Mouse (Mus musculus): Measurements from ENCODE around the gene Rpa2. TPM values are rescaled to one million over a fixed set of nuclear protein-coding genes. Genes with fewer than 3 reads are reported as not detected.

Rpa2 gene
- polyA plus RNA-seq, 1 experiment from 2014 or later = 40.7 TPM

DNA sequence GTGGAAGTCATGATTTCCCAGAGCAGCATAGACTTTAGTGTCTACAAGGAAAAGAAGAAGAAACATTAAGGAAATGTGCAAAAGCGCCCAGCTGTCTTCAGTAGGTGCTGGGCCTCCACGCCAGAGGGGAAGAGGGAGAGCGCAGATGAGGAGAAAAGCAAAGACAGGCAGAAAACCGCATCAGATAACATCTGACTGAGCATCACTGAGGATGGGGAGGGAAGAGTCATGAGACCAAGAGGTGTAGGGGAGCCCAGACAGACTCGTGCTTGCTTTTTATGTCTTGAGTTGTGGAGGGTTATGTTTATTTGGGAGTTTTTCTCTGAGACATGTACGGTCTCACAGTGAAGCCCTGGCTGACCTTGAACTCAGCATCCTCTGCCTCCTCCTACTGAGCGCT lies 26.6 kb upstream of the Rpa2 start:
- H3K27ac ChIP-seq (ENCODE audit: low read depth, low read length) = no peak overlapping the region
- no peak overlapping the region for H3K9ac ChIP-seq (ENCODE audit: low read depth, low read length)
- WGBS = 92% methylated on average over 7 of the region's 7 CpGs
- no peak for ATAC-seq
- H3K4me2 ChIP-seq (ENCODE audit: low read length) = no peak overlapping the region
- H3K4me1 ChIP-seq (ENCODE audit: control insufficient read depth, insufficient read depth, low read depth, low read length) = peaks cover 9% of the 10 kb centered on the region
- H3K27me3 ChIP-seq (replicated peaks; ENCODE audit: control insufficient read depth, insufficient read depth, low read length) = no peaks in the 10 kb centered on the region
- H3K36me3 ChIP-seq (ENCODE audit: control insufficient read depth, insufficient read depth, low read length) = no peaks in the 10 kb centered on the region
- no peak overlapping the region for H3K4me3 ChIP-seq (ENCODE audit: low read length)
- H3K9me3 ChIP-seq (ENCODE audit: control insufficient read depth, low read length) = no peaks in the 10 kb centered on the region

DNA sequence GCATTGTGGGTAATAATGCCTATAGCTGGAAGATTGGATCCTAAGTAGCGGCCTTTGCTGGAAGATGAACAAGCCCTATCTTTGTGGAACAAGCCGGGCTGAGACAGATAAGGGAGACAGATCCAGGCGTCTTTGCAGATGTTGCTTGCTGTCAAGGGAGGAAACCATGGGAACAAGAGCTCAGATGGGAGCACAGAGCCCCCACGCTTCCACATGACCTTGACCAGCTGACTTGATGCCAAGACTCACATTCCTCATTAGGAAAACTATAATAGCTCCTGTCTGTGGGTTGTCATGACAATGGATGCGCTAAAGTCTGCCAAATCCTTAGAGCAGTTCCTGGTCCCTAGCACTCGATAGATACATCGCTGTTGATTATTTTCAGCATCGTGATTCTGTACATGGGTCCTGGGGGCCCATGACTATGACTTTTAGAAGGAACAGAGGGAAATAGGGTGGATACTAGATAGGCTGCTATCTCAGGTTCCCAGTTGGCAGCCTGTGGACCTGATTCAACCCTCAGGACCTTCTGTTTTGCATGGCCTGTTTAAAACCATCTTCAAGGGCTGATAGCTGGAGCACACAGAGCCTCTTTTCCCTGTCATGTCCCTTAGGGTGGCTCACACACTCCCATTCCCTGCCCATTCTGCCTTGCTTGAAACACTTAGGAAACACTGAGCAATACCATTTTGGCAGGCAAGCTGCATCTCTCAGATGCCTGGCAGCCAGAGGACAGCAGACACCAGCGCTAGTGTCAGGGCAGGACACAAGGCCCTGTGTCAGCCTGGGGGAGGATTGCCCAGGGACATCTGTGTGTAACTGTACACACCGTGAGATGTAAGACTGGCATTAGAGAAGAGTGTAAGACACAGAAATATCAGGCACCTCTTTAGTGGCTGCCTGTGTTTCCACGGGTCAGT lies 23.9 kb upstream of the Rpa2 start:
- no peak overlapping the region for H3K9ac ChIP-seq (ENCODE audit: low read depth, low read length)
- ATAC-seq = peak; percentile 73
- no peak overlapping the region for H3K4me2 ChIP-seq (ENCODE audit: low read length)
- no peaks in the 10 kb centered on the region for H3K36me3 ChIP-seq (ENCODE audit: control insufficient read depth, insufficient read depth, low read length)
- H3K4me1 ChIP-seq (ENCODE audit: control insufficient read depth, insufficient read depth, low read depth, low read length) = peaks cover 9% of the 10 kb centered on the region
- no peaks in the 10 kb centered on the region for H3K9me3 ChIP-seq (ENCODE audit: control insufficient read depth, low read length)
- H3K27me3 ChIP-seq (replicated peaks; ENCODE audit: control insufficient read depth, insufficient read depth, low read length) = no peaks in the 10 kb centered on the region
- no peak overlapping the region for H3K4me3 ChIP-seq (ENCODE audit: low read length)
- peak overlapping the region; percentile 30; the same call in 1 of the 2 replicates for H3K27ac ChIP-seq (ENCODE audit: low read depth, low read length)
- WGBS = 49% methylated on average over 11 of the region's 11 CpGs

DNA sequence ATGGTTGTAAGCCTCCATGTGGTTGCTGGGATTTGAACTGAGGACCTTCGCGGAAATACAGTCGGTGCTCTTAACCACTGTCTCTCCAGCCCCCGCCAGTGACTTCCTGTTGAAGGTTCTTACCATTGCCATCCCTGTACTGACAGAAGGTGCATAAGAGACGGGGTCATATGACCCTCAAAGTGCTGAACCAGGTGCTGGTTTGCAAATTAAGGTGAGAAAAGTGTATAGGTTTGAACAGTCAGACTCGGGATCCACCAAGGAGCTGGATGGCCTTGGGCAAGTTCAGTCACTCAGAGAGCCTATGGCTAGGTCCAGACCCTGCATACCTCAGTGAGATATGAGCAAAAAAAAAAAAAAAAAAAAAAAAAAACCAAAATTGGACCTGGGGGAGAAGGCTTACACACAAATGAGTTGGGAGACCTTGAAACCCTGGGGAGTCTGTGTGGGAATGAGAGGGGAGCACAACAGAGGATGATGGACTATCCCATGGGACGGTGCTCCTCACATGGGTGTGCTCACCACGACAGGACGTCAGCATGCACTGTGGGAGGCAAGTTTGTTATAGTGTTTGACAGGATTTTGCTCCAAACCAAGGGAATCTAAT lies 21.1 kb upstream of the Rpa2 start:
- WGBS = 87% methylated on average over 9 of the region's 9 CpGs
- no peak for ATAC-seq

DNA sequence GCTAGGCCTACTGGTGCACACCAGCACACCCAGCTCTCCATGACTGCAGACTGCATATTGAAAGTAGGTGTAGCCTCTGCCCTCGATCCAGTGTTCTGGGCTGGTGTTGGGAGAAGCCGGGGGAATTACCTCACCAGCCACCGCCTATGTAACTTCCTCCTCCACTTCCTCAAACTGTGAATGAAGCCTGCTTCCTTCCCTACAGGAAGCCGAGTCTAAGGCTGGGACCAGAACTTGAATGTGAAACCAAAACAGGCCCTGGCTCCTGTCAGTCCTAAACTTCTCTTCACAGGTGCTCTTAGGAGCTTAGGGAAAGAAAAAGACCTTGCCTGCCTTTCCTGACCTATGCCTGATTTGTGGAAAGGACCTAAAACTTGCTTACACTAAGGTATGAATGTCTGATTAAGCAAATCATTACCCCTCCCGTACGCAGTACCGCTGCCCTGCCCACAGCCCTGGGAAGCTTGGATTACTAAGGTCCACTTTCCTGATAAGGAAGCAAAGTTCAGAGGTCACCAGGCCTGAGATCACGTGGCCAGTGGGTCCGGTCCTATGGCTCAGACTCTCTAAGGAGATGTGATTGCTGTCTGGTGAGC lies 20.4 kb upstream of the Rpa2 start:
- Histone ChIP-seq H3K36me3 (ENCODE audit: control insufficient read depth, insufficient read depth, low read length) (no peaks in the 10 kb centered on the region), H3K4me3 (ENCODE audit: low read length) (no peak overlapping the region), H3K4me1 (ENCODE audit: control insufficient read depth, insufficient read depth, low read depth, low read length) (peaks cover 9% of the 10 kb centered on the region), H3K27me3 (replicated peaks; ENCODE audit: control insufficient read depth, insufficient read depth, low read length) (no peaks in the 10 kb centered on the region), H3K9ac (ENCODE audit: low read depth, low read length) (no peak overlapping the region), H3K27ac (ENCODE audit: low read depth, low read length) (no peak overlapping the region), H3K4me2 (ENCODE audit: low read length) (no peak overlapping the region), H3K9me3 (ENCODE audit: control insufficient read depth, low read length) (no peaks in the 10 kb centered on the region)
- ATAC-seq = no peak
- 68% methylated on average over 9 of the region's 9 CpGs for WGBS

More for the DNA sequence above, 21.1 kb upstream of the Rpa2 start:
- no peak overlapping the region for H3K4me2 ChIP-seq (ENCODE audit: low read length)
- H3K4me3 ChIP-seq (ENCODE audit: low read length) = no peak overlapping the region
- H3K27ac ChIP-seq (ENCODE audit: low read depth, low read length) = no peak overlapping the region
- no peaks in the 10 kb centered on the region for H3K27me3 ChIP-seq (replicated peaks; ENCODE audit: control insufficient read depth, insufficient read depth, low read length)
- H3K9ac ChIP-seq (ENCODE audit: low read depth, low read length) = no peak overlapping the region
- H3K9me3 ChIP-seq (ENCODE audit: control insufficient read depth, low read length) = no peaks in the 10 kb centered on the region
- H3K4me1 ChIP-seq (ENCODE audit: control insufficient read depth, insufficient read depth, low read depth, low read length) = peaks cover 9% of the 10 kb centered on the region
- no peaks in the 10 kb centered on the region for H3K36me3 ChIP-seq (ENCODE audit: control insufficient read depth, insufficient read depth, low read length)

DNA sequence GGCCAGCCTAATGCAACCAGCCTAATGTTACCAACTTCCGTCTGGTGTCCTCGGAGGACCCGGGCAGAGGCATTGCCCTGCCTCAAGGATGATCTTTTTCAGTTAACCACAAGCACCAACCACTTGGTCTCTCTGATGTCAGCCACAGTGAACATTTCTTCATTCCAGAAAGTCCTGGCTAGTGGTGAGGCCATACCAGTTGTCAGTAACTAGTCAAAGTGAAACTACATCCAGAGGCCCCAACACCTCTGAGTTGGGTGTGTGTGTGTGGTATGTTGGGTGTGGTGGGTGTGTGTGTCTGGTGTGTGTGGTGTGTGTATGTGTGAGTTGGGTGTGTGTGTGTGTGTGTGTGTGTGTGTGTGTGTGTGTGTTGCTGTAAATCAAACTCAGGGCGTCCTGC lies 19.4 kb upstream of the Rpa2 start:
- no peaks in the 10 kb centered on the region for H3K27me3 ChIP-seq (replicated peaks; ENCODE audit: control insufficient read depth, insufficient read depth, low read length)
- H3K4me2 ChIP-seq (ENCODE audit: low read length) = no peak overlapping the region
- ATAC-seq = no peak
- H3K9me3 ChIP-seq (ENCODE audit: control insufficient read depth, low read length) = no peaks in the 10 kb centered on the region
- no peak overlapping the region for H3K27ac ChIP-seq (ENCODE audit: low read depth, low read length)
- H3K4me3 ChIP-seq (ENCODE audit: low read length) = no peak overlapping the region
- H3K4me1 ChIP-seq (ENCODE audit: control insufficient read depth, insufficient read depth, low read depth, low read length) = peaks cover 7% of the 10 kb centered on the region
- H3K36me3 ChIP-seq (ENCODE audit: control insufficient read depth, insufficient read depth, low read length) = no peaks in the 10 kb centered on the region
- H3K9ac ChIP-seq (ENCODE audit: low read depth, low read length) = no peak overlapping the region
- 94% methylated on average over 4 of the region's 4 CpGs for WGBS

DNA sequence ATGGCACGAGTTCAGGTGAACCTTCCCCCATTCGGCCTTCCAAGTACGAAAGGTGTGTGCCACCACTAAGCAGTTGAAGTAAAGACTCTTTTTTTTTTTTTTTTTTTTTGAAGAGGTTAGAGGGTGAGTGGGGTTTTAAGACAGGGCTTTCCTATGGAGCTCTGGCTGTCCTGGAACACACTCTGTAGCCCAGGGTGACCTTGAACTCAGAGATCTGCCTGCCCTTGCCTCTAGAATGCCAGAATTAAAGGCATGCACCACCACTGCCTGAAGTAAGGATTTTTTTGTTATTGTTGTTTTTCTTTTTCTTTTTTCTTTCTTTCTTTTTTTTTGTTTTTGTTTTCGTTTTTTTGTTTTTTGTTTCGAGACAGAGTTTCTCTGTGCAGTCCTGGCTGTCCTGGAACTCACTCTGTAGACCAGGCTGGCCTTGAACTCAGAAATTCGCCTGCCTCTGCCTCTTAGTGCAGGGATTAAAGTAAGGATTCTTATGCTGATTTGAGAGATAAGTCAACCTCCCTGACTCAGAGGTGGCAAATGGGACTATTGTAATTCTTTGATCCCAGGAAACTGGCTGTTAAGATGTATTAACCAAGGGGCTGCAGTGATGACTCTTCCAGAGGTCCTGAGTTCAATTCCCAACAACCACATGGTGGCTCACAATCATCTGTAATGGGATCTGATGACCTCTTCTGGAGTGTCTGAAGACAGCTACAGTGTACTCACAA lies 18.7 kb upstream of the Rpa2 start:
- 88% methylated on average over 6 of the region's 6 CpGs for WGBS
- no peak overlapping the region for H3K9ac ChIP-seq (ENCODE audit: low read depth, low read length)
- H3K27me3 ChIP-seq (replicated peaks; ENCODE audit: control insufficient read depth, insufficient read depth, low read length) = no peaks in the 10 kb centered on the region
- no peaks in the 10 kb centered on the region for H3K36me3 ChIP-seq (ENCODE audit: control insufficient read depth, insufficient read depth, low read length)
- peaks cover under 1% of the 10 kb centered on the region; the same call in 1 of the 2 replicates for H3K4me1 ChIP-seq (ENCODE audit: control insufficient read depth, insufficient read depth, low read depth, low read length)
- H3K27ac ChIP-seq (ENCODE audit: low read depth, low read length) = no peak overlapping the region
- H3K9me3 ChIP-seq (ENCODE audit: control insufficient read depth, low read length) = no peaks in the 10 kb centered on the region
- ATAC-seq = no peak
- no peak overlapping the region for H3K4me3 ChIP-seq (ENCODE audit: low read length)
- H3K4me2 ChIP-seq (ENCODE audit: low read length) = no peak overlapping the region

DNA sequence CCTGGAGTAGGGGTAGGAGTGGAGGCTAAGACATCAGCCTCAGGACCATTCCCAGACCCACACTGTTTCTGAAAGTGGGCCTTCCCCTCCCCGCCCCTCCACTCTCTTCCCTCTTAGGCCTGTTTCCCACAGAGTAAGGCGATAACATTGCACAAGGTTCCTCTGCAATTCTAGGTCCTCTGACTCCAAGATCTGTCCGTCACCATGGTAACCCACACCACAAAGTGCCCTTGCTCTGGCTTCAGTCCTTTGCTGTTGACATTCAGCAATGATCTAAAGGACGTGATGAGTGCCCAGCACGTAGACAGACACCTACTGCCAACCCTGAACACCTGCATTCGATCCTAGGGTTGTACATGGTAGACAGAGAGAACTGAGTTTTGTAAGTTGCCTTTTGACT lies 15.1 kb upstream of the Rpa2 start:
- no peak overlapping the region for H3K27ac ChIP-seq (ENCODE audit: low read depth, low read length)
- no peaks in the 10 kb centered on the region for H3K36me3 ChIP-seq (ENCODE audit: control insufficient read depth, insufficient read depth, low read length)
- WGBS = 72% methylated on average over 6 of the region's 6 CpGs
- H3K27me3 ChIP-seq (replicated peaks; ENCODE audit: control insufficient read depth, insufficient read depth, low read length) = 0 out of 2 replicates have a peak, but pooled peaks cover 5% of the 10 kb centered on the region
- ATAC-seq = no peak
- no peak overlapping the region for H3K4me3 ChIP-seq (ENCODE audit: low read length)
- peaks cover 4% of the 10 kb centered on the region; the same call in 1 of the 2 replicates for H3K4me1 ChIP-seq (ENCODE audit: control insufficient read depth, insufficient read depth, low read depth, low read length)
- H3K4me2 ChIP-seq (ENCODE audit: low read length) = no peak overlapping the region
- no peaks in the 10 kb centered on the region for H3K9me3 ChIP-seq (ENCODE audit: control insufficient read depth, low read length)
- no peak overlapping the region; the same call in 1 of the 2 replicates for H3K9ac ChIP-seq (ENCODE audit: low read depth, low read length)

DNA sequence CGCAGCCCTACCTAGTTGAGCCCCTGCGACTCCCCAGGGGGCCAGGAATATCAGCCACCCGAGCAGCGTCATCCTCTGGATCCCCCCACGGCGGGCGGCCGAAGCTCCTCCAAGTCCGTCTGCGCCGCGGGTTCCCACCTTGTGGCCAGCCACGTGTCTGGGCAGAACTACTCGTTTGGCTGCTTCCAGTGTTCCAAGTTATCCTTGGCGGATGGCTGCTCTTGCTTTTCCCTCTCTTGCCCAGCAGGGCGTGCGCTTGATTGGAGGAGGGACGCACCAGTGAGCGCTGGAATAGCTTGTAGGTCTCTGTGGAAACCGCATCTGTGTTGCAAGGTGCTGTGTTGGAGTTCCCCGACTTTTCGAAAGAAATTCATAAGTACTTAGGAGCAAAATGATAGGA lies 11.2 kb upstream of the Rpa2 start, which contains the start of gene Smpdl3b:
Gene Smpdl3b (minus strand): TSS at position 279 of the 400 bp plus-strand sequence.
- peak within 1 kb of the TSS; percentile 52 for H3K9ac ChIP-seq (ENCODE audit: low read depth, low read length)
- peak; percentile 86 for ATAC-seq

More for the DNA sequence above, 11.2 kb upstream of the Rpa2 start, which contains the start of gene Smpdl3b:
- Histone ChIP-seq H3K4me3 (ENCODE audit: low read length) (peak within 1 kb of the TSS; percentile 45), H3K4me1 (ENCODE audit: control insufficient read depth, insufficient read depth, low read depth, low read length) (peaks cover 4% of the 10 kb centered on the region; the same call in 1 of the 2 replicates), H3K4me2 (ENCODE audit: low read length) (peak within 1 kb of the TSS; percentile 90), H3K27me3 (replicated peaks; ENCODE audit: control insufficient read depth, insufficient read depth, low read length) (0 out of 2 replicates have a peak, but pooled peaks cover 5% of the 10 kb centered on the region), H3K9me3 (ENCODE audit: control insufficient read depth, low read length) (no peaks in the 10 kb centered on the region), H3K27ac (ENCODE audit: low read depth, low read length) (no peak within 1 kb of the TSS), H3K36me3 (ENCODE audit: control insufficient read depth, insufficient read depth, low read length) (no peaks in the 10 kb centered on the region)
- WGBS = under 1% methylated on average over 22 of the region's 22 CpGs
